Mouse (Mus musculus): ENCODE data around the gene Mvd. TPM values are rescaled to one million over a fixed set of nuclear protein-coding genes. Genes with fewer than 3 reads are reported as not detected.

Mvd gene
- total and polyA plus RNA-seq, 3 experiments, result 20.6 to 25.5 TPM; not detected in 1

- no peak for TF ChIP-seq MYB (IDR thresholded peaks at IDR 0.05; ENCODE audit: low read depth, low read length)
- TF ChIP-seq CHD1 (IDR thresholded peaks at IDR 0.05; ENCODE audit: low read depth, low read length), result no peak
- peak; percentile 37; the same call in 1 of the 2 replicates for TF ChIP-seq MAZ (IDR thresholded peaks at IDR 0.05; ENCODE audit: low read depth, low read length)
- peak; percentile 99 for TF ChIP-seq MXI1 (IDR thresholded peaks at IDR 0.05; ENCODE audit: low read depth, low read length)
These were observed 32.5 kb upstream of the Mvd start, which contains the start of the genes Rnf166 and Ctu2 (continued) for GRCm38 (mm10) chr8:122475580-122476320.

- Histone ChIP-seq H3K27me3 (ENCODE audit: control insufficient read depth in 1 of 2, insufficient read depth in 2 of 2, low read length in 2 of 2) (no peaks in the 10 kb centered on the region), H3K9me3 (replicated peaks; ENCODE audit: insufficient read depth, low read length) (no peaks in the 10 kb centered on the region), H3K36me3 (ENCODE audit: control insufficient read depth in 1 of 2, insufficient read depth in 2 of 2, low read length in 2 of 2) (peaks cover 0 to 13% of the 10 kb centered on the region in 2 experiments; a peak in 3 of 4 replicates), H3K4me3 (ENCODE audit: control insufficient read depth in 1 of 2, insufficient read depth in 1 of 2, low read depth in 2 of 2, low read length in 2 of 2) (peak overlapping the region; percentile 90 to 97), H3K27ac (ENCODE audit: control insufficient read depth, low read depth, low read length) (peak overlapping the region; percentile 69), H3K9ac (ENCODE audit: control insufficient read depth, low read depth, low read length, poor library complexity, severe bottlenecking) (peak overlapping the region; percentile 92), H3K79me2 (ENCODE audit: control insufficient read depth, insufficient read depth, low read length, poor library complexity) (peaks cover 21% of the 10 kb centered on the region), H3K4me1 (ENCODE audit: control insufficient read depth in 1 of 2, insufficient read depth in 2 of 2, low read length in 2 of 2) (peaks cover 6 to 19% of the 10 kb centered on the region in 2 experiments)
- DNase-seq (ENCODE audit: low read depth, low spot score), result peak; percentile 85
- TF ChIP-seq NELFE (IDR thresholded peaks at IDR 0.05; ENCODE audit: low read depth, low read length) (0 out of 2 replicates have a peak, but pooled peaks have one; percentile 1), TAL1 (IDR thresholded peaks at IDR 0.05; ENCODE audit: low read length) (0 out of 2 replicates have a peak, but pooled peaks have one; percentile 6), ETS1 (IDR thresholded peaks at IDR 0.05; ENCODE audit: low read depth, low read length) (peak; percentile 16; the same call in 1 of the 2 replicates), POLR2AphosphoS5 (IDR thresholded peaks at IDR 0.05; ENCODE audit: borderline replicate concordance, low read depth, low read length) (no peak), HCFC1 (IDR thresholded peaks at IDR 0.05; ENCODE audit: low read depth, low read length) (peak; percentile 15; the same call in 1 of the 2 replicates), MAZ (IDR thresholded peaks at IDR 0.05; ENCODE audit: low read depth, low read length) (peak; percentile 19; the same call in 1 of the 2 replicates), ZMIZ1 (IDR thresholded peaks at IDR 0.05; ENCODE audit: low read depth, low read length) (no peak), SIN3A (IDR thresholded peaks at IDR 0.05; ENCODE audit: low read length) (peak; percentile 60; the same call in 1 of the 2 replicates)
These were observed 31.8 kb upstream of the Mvd start for GRCm38 (mm10) chr8:122474951-122475560.

- DNase-seq (ENCODE audit: low read depth, low spot score), result peak; percentile 80
- peaks cover 6 to 19% of the 10 kb centered on the region in 2 experiments for H3K4me1 ChIP-seq (ENCODE audit: control insufficient read depth in 1 of 2, insufficient read depth in 2 of 2, low read length in 2 of 2)
- peak overlapping the region; percentile 92 for H3K9ac ChIP-seq (ENCODE audit: control insufficient read depth, low read depth, low read length, poor library complexity, severe bottlenecking)
- no peaks in the 10 kb centered on the region for H3K27me3 ChIP-seq (ENCODE audit: control insufficient read depth in 1 of 2, insufficient read depth in 2 of 2, low read length in 2 of 2)
- peak overlapping the region; percentile 69 for H3K27ac ChIP-seq (ENCODE audit: control insufficient read depth, low read depth, low read length)
- H3K79me2 ChIP-seq (ENCODE audit: control insufficient read depth, insufficient read depth, low read length, poor library complexity), result peaks cover 21% of the 10 kb centered on the region
- TF ChIP-seq MAFK (IDR thresholded peaks at IDR 0.05; ENCODE audit: borderline replicate concordance, low read depth, low read length), result no peak
- no peak for TF ChIP-seq KAT2A (conservative IDR thresholded peaks at IDR 0.05; ENCODE audit: low read depth, low read length)
- no peak for TF ChIP-seq GABPA (IDR thresholded peaks at IDR 0.05; ENCODE audit: low read depth, low read length)
- peak; percentile 37; the same call in 1 of the 2 replicates for TF ChIP-seq MAX (IDR thresholded peaks at IDR 0.05; ENCODE audit: low read length)
- peak; percentile 65 for TF ChIP-seq MYC (IDR thresholded peaks at IDR 0.05; ENCODE audit: low read depth, low read length)
- no peak for TF ChIP-seq ZMIZ1 (IDR thresholded peaks at IDR 0.05; ENCODE audit: low read depth, low read length)
- peak; percentile 47 for TF ChIP-seq SIN3A (IDR thresholded peaks at IDR 0.05; ENCODE audit: low read length)
- TF ChIP-seq MXI1 (IDR thresholded peaks at IDR 0.05; ENCODE audit: low read depth, low read length), result peak; percentile 57
- no peak for TF ChIP-seq BHLHE40 (IDR thresholded peaks at IDR 0.05; ENCODE audit: borderline replicate concordance, low read depth, low read length)
- no peak for TF ChIP-seq E2F4 (IDR thresholded peaks at IDR 0.05; ENCODE audit: borderline replicate concordance, low read depth, low read length)
- peak; percentile 75 for TF ChIP-seq USF1 (IDR thresholded peaks at IDR 0.05; ENCODE audit: low read depth, low read length)
- peak; percentile 24 to 34; a peak in 1 of 4 replicates for TF ChIP-seq POLR2A (IDR thresholded peaks at IDR 0.05; ENCODE audit: control insufficient read depth in 1 of 2, insufficient read depth in 1 of 2, low read depth in 1 of 2, low read length in 2 of 2, poor library complexity in 1 of 2)
- 0 out of 4 replicates have a peak overlapping the region, but pooled peaks of 1 of the 2 experiments have one; percentile 0 for H3K4me3 ChIP-seq (ENCODE audit: control insufficient read depth in 1 of 2, insufficient read depth in 1 of 2, low read depth in 2 of 2, low read length in 2 of 2)
- no peaks in the 10 kb centered on the region for H3K9me3 ChIP-seq (replicated peaks; ENCODE audit: insufficient read depth, low read length)
- peaks cover 0 to 13% of the 10 kb centered on the region in 2 experiments; a peak in 3 of 4 replicates for H3K36me3 ChIP-seq (ENCODE audit: control insufficient read depth in 1 of 2, insufficient read depth in 2 of 2, low read length in 2 of 2)
These were observed 30.7 kb upstream of the Mvd start for GRCm38 (mm10) chr8:122473911-122474421.

Data from MEL (cell line).